Mouse (Mus musculus): Measurements from ENCODE around the gene Osbpl3. TPM values are rescaled to one million over a fixed set of nuclear protein-coding genes. Genes with fewer than 3 reads are reported as not detected.

Gene Osbpl3
- polyA plus RNA-seq, 1 experiment from 2014 or later, result 4.1 TPM

DNA sequence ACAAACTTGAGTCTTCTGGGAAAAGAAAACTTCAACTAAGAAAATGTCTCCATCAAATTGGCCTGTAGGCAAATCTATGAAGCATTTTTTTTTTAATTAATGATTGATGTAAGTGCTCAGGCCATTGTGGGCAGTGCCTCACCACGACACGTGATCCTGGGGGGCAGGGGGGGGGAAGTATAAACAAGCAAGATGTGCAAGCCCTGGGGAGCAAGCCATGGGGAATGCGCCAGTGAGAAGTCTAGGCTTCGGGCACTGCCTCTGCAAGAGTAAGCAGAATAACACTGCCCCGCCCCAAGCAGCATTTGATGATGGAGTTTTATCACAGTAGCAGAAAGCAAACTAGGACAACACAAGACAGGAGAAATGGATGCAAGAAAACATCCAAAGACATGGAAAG is 58.9 kb downstream of the Osbpl3 start:
- Histone ChIP-seq H3K4me2 (no peak overlapping the region), H3K36me3 (no peaks in the 10 kb centered on the region), H3K4me3 (no peak overlapping the region), H3K4me1 (replicated peaks) (no peaks in the 10 kb centered on the region), H3K9ac (no peak overlapping the region), H3K9me3 (no peaks in the 10 kb centered on the region), H3K27me3 (no peaks in the 10 kb centered on the region), H3K27ac (replicated peaks) (no peak overlapping the region)
- 64% methylated on average over 5 of the region's 5 CpGs for WGBS
- no peak for ATAC-seq (ENCODE audit: low FRiP score, low read depth)

GRCm38 (mm10) chr6:50395641-50396312 is 60.2 kb downstream of the Osbpl3 start:
- Histone ChIP-seq H3K9ac (no peak overlapping the region), H3K36me3 (no peaks in the 10 kb centered on the region), H3K4me1 (replicated peaks) (no peaks in the 10 kb centered on the region), H3K4me2 (no peak overlapping the region), H3K27me3 (no peaks in the 10 kb centered on the region), H3K9me3 (no peaks in the 10 kb centered on the region), H3K27ac (replicated peaks) (no peak overlapping the region), H3K4me3 (no peak overlapping the region)
- WGBS, result 68% methylated on average over 7 of the region's 7 CpGs
- ATAC-seq (ENCODE audit: low FRiP score, low read depth), result no peak

GRCm38 (mm10) chr6:50394432-50394831 is 61.6 kb downstream of the Osbpl3 start:
- Histone ChIP-seq H3K27ac (replicated peaks) (no peak overlapping the region), H3K36me3 (no peaks in the 10 kb centered on the region), H3K4me3 (no peak overlapping the region), H3K4me2 (no peak overlapping the region), H3K9me3 (no peaks in the 10 kb centered on the region), H3K27me3 (no peaks in the 10 kb centered on the region), H3K4me1 (replicated peaks) (no peaks in the 10 kb centered on the region), H3K9ac (no peak overlapping the region)
- WGBS, result 88% methylated on average over 3 of the region's 3 CpGs
- no peak for ATAC-seq (ENCODE audit: low FRiP score, low read depth)

DNA sequence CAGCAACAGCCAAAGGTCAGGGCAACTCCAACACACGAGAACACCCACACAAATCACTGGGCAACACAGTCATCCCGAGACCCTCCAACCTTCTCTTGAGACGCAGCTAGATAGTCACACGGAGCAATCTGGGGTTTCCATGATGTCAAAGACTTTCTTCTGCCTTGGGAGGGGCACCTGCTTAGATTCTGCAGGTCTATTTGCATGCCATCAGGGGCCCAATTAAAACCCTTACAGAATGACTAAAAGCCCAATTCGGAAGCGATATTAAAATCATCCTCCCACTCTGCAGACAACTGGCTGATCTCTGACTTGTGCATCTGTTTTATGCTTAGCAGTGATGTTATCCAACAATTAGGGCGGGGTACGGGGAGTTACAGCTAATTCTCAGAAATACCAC is 62.0 kb downstream of the Osbpl3 start:
- no peak overlapping the region for H3K4me2 ChIP-seq
- H3K4me3 ChIP-seq, result no peak overlapping the region
- WGBS, result 88% methylated on average over 8 of the region's 8 CpGs
- H3K27me3 ChIP-seq, result no peaks in the 10 kb centered on the region
- H3K36me3 ChIP-seq, result no peaks in the 10 kb centered on the region
- no peak overlapping the region for H3K9ac ChIP-seq
- no peaks in the 10 kb centered on the region for H3K9me3 ChIP-seq
- H3K4me1 ChIP-seq (replicated peaks), result no peaks in the 10 kb centered on the region
- no peak overlapping the region for H3K27ac ChIP-seq (replicated peaks)
- no peak for ATAC-seq (ENCODE audit: low FRiP score, low read depth)

DNA sequence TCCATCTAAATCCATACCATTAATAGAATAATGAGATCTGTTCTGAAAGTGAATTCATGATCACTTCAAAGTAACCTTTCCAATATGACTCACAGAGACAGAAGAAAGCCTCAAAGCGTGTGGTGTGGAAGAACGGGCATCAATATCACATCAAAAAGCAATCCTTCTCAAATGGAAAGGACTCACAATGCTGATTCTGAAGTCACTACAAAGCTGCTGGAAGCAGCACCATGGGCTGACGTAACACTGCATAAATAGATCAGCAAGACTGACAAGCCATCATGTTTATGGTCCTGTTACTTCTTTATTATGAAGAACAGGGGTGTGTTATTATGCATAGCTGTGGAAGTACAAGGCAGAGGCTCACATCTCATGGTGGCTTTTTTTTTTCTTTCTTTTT is 64.0 kb downstream of the Osbpl3 start:
- Histone ChIP-seq H3K4me1 (replicated peaks) (no peaks in the 10 kb centered on the region), H3K36me3 (no peaks in the 10 kb centered on the region), H3K9ac (no peak overlapping the region), H3K9me3 (no peaks in the 10 kb centered on the region), H3K4me2 (no peak overlapping the region), H3K4me3 (no peak overlapping the region), H3K27me3 (no peaks in the 10 kb centered on the region), H3K27ac (replicated peaks) (no peak overlapping the region)
- WGBS, result 77% methylated on average over 3 of the region's 3 CpGs
- ATAC-seq (ENCODE audit: low FRiP score, low read depth), result no peak

GRCm38 (mm10) chr6:50390313-50390712 is 65.7 kb downstream of the Osbpl3 start:
- Histone ChIP-seq H3K9me3 (no peaks in the 10 kb centered on the region), H3K27me3 (no peaks in the 10 kb centered on the region), H3K4me2 (no peak overlapping the region), H3K4me1 (replicated peaks) (no peaks in the 10 kb centered on the region), H3K27ac (replicated peaks) (no peak overlapping the region), H3K36me3 (no peaks in the 10 kb centered on the region), H3K4me3 (no peak overlapping the region), H3K9ac (no peak overlapping the region)
- no peak for ATAC-seq (ENCODE audit: low FRiP score, low read depth)
- 83% methylated on average over 5 of the region's 5 CpGs for WGBS

GRCm38 (mm10) chr6:50387629-50388028 is 68.4 kb downstream of the Osbpl3 start:
- H3K4me1 ChIP-seq (replicated peaks), result no peaks in the 10 kb centered on the region
- H3K4me2 ChIP-seq, result no peak overlapping the region
- no peaks in the 10 kb centered on the region for H3K27me3 ChIP-seq
- no peaks in the 10 kb centered on the region for H3K9me3 ChIP-seq
- no peak overlapping the region for H3K27ac ChIP-seq (replicated peaks)
- no peak overlapping the region for H3K9ac ChIP-seq
- no peak for ATAC-seq (ENCODE audit: low FRiP score, low read depth)
- no peaks in the 10 kb centered on the region for H3K36me3 ChIP-seq
- no peak overlapping the region for H3K4me3 ChIP-seq
- WGBS, result 80% methylated on average over 5 of the region's 5 CpGs

DNA sequence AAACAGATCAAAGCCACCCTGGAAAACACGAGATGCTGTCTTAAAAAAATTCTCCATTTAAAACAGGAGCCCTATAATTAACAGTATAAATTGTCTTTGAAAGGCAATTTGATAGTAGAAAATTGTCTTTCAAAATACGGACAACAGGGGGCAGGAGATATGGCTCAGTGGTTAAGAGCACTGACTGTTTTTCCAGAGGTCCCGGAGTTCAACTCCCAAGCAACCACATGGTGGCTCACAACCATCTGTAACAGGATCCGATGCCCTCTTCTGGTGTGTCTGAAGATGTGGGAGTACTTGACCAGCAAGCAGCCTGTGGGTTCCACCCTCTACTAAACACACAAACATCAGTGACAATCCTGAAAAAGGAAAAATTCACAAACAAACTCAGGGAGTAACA is 69.5 kb downstream of the Osbpl3 start:
- 89% methylated on average over 4 of the region's 4 CpGs for WGBS
- Histone ChIP-seq H3K27ac (replicated peaks) (no peak overlapping the region), H3K36me3 (no peaks in the 10 kb centered on the region), H3K4me3 (no peak overlapping the region), H3K9ac (no peak overlapping the region), H3K4me2 (no peak overlapping the region), H3K4me1 (replicated peaks) (no peaks in the 10 kb centered on the region; the same call in 1 of the 2 replicates), H3K9me3 (no peaks in the 10 kb centered on the region), H3K27me3 (no peaks in the 10 kb centered on the region)
- no peak for ATAC-seq (ENCODE audit: low FRiP score, low read depth)

DNA sequence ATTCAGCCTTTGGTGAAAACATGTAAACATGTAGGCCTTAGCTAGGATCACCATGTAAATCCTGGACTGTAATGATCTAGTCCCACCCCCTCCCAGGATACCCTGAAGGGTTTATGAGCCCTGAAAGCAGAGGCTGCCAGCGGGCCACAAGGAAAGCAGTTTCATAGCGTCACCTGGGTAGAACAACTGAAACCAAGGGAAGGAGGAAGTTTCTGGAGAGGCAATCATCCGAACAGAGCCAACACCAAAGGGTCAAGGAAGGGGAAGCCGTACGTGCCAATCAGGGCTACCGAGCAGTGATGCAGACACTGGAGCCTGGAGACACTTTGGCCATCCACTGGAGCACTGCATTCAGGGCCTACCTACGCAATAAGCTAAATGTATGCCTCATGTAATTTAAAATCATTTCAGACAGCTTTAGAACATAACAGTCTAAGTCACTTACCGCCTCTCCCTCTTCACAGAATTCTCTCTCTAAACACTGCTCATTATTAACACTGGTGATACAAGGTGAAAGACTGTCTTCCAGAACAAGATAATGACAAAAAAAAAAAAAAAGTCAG is 70.5 kb downstream of the Osbpl3 start:
- Histone ChIP-seq H3K9ac (no peak overlapping the region), H3K4me3 (no peak overlapping the region), H3K4me2 (no peak overlapping the region), H3K4me1 (replicated peaks) (no peaks in the 10 kb centered on the region; the same call in 1 of the 2 replicates), H3K27ac (replicated peaks) (no peak overlapping the region), H3K9me3 (no peaks in the 10 kb centered on the region), H3K36me3 (no peaks in the 10 kb centered on the region), H3K27me3 (no peaks in the 10 kb centered on the region)
- ATAC-seq (ENCODE audit: low FRiP score, low read depth), result no peak
- 89% methylated on average over 8 of the region's 8 CpGs for WGBS

DNA sequence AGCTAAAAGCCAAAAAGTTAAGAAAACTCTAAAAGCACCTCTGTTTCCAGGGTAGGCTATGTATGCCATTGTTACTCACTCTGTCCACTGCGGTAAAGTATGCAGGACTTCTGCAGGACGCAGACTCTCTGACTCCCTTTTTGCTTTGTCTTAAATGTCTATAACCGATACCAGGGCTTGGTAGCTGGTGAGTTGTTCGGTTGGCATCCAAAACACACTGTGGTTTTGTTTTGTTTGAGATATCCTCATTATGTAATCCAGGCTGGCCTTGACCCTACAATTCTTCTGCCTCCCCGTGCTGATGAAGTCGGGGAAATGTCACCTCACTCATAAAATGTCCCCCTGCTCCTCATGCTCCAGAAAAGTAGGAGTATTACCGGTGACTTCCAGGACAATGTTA is 73.3 kb downstream of the Osbpl3 start:
- 78% methylated on average over 7 of the region's 7 CpGs for WGBS
- Histone ChIP-seq H3K36me3 (no peaks in the 10 kb centered on the region), H3K9ac (no peak overlapping the region), H3K9me3 (no peaks in the 10 kb centered on the region), H3K27me3 (no peaks in the 10 kb centered on the region), H3K4me3 (no peak overlapping the region), H3K4me2 (no peak overlapping the region), H3K4me1 (replicated peaks) (no peaks in the 10 kb centered on the region; the same call in 1 of the 2 replicates), H3K27ac (replicated peaks) (no peak overlapping the region)
- ATAC-seq (ENCODE audit: low FRiP score, low read depth), result no peak

DNA sequence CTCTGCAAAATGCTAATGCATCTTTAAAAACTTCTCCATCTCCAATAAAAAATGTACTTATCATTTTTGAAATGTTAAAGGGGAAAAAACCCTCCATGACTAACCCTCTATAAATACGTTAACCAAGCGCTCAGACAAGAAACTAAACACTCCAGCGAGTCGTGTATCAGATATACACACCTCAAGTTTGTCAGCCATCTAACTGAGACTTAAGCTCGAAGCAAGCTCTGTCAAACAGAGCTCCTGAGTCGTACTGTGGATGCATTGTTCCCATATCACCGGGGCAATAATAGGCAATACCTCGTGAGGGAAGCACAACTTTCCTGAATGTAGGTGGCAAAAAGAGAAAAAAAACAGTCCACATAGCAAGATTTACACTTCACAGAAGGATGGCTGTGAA is 73.8 kb downstream of the Osbpl3 start:
- Histone ChIP-seq H3K36me3 (no peaks in the 10 kb centered on the region), H3K4me1 (replicated peaks) (no peaks in the 10 kb centered on the region; the same call in 1 of the 2 replicates), H3K27me3 (no peaks in the 10 kb centered on the region), H3K4me3 (no peak overlapping the region), H3K27ac (replicated peaks) (no peak overlapping the region), H3K9me3 (no peaks in the 10 kb centered on the region), H3K9ac (no peak overlapping the region), H3K4me2 (no peak overlapping the region; the same call in 1 of the 2 replicates)
- ATAC-seq (ENCODE audit: low FRiP score, low read depth), result no peak
- 62% methylated on average over 8 of the region's 8 CpGs for WGBS

DNA sequence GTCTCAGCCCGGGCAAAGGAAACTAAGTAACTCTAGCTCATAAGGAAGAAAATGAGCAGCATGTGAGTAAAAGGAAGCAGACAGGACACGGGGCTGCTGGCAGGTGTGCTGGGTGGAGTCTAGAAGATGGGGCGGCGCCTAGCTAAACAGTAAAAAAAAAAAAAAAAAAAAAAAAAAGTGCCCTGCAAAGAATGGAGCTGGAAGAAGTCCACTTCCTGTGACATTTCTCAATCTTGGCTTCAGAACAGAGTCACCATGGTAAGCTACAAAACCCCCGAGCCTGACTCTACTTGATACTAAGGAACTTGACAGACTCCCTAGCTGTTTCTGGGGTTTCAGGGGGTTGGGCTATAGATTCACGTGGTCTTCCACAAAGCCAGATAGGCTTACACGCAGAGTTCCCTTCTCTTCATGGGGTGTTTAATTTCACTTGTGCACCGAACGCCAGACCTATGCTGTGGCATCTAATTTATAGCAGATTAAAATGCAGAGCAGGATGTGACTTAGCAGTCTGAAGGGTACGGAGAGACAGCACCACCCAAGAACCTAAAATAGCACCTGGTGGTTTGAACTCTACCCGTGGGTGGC is 74.4 kb downstream of the Osbpl3 start:
- Histone ChIP-seq H3K4me1 (replicated peaks) (no peaks in the 10 kb centered on the region; the same call in 1 of the 2 replicates), H3K4me3 (no peak overlapping the region), H3K36me3 (no peaks in the 10 kb centered on the region), H3K9ac (no peak overlapping the region), H3K4me2 (no peak overlapping the region; the same call in 1 of the 2 replicates), H3K9me3 (no peaks in the 10 kb centered on the region), H3K27me3 (no peaks in the 10 kb centered on the region), H3K27ac (replicated peaks) (no peak overlapping the region)
- 51% methylated on average over 11 of the region's 11 CpGs for WGBS
- no peak for ATAC-seq (ENCODE audit: low FRiP score, low read depth)
